Mouse (Mus musculus): ENCODE results near the gene Gcnt7.

Gene Gcnt7

GRCm38 (mm10) chr2:172401116-172401825 is 57.1 kb downstream of the Gcnt7 start:
- DNase-seq = peak; percentile 47
